Mouse (Mus musculus): ENCODE measurements around the gene Ptprn. TPM values are rescaled to one million over a fixed set of nuclear protein-coding genes. Genes with fewer than 3 reads are reported as not detected.
"Not testable (repeated sequence)": the region's sequence is repeated elsewhere in the genome, so short reads cannot be mapped to it uniquely, and the experiment has no call there.

Ptprn gene
- polyA plus RNA-seq, 1 experiment, result 6.2 TPM

DNA sequence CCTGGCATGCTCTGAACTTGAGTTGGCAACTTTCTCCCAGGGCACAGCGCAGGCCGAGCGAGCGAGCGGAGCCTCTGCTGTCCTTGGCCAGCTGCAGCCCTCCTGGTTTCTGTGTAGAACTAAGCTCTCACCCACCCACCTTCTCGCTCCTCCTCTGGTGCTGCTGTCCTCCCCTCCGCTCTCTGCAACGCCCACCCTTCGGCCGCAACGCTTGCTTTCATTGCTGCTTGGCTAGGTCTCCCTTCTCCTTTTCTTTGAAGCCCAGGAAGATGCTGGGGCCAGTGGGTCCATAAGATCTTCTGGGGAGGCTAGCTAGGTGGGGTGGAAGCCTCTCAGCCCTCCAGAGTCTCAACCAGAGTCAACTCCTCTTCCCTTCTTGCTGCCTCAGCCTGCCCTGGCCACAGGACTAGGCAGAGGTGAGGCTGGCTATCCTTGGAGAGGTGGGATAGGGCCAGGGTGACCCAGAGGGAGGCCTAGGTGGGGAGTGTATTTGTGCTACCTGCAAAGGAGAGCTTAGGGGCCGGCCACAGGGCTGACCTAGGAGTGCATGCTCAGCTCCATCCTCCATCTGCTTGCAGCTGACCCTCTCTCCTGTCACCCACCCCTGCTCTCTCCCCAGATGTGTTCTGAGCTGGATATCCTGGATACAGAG is 20.0 kb downstream of the Ptprn start:
- Histone ChIP-seq H3K4me1 (ENCODE audit: control insufficient read depth, insufficient read depth, insufficient read length, low read length) (0 out of 2 replicates have a peak, but pooled peaks cover 5% of the 10 kb centered on the region), H3K27ac (ENCODE audit: insufficient read depth, low read depth, low read length) (no peak overlapping the region), H3K4me3 (ENCODE audit: low read depth, low read length) (no peak overlapping the region), H3K27me3 (ENCODE audit: control insufficient read depth, insufficient read depth, low read length) (no peaks in the 10 kb centered on the region), H3K36me3 (ENCODE audit: control insufficient read depth, insufficient read depth, low read length) (peaks cover 25% of the 10 kb centered on the region)
- TF ChIP-seq POLR2A (IDR thresholded peaks at IDR 0.05; ENCODE audit: low read depth, low read length) (no peak), CTCF (IDR thresholded peaks at IDR 0.05; ENCODE audit: extremely low read depth, insufficient read length, insufficient replicate concordance, low read depth, low read length) (no peak)
- 93% methylated on average over 12 of the region's 12 CpGs for whole genome bisulfite sequencing

DNA sequence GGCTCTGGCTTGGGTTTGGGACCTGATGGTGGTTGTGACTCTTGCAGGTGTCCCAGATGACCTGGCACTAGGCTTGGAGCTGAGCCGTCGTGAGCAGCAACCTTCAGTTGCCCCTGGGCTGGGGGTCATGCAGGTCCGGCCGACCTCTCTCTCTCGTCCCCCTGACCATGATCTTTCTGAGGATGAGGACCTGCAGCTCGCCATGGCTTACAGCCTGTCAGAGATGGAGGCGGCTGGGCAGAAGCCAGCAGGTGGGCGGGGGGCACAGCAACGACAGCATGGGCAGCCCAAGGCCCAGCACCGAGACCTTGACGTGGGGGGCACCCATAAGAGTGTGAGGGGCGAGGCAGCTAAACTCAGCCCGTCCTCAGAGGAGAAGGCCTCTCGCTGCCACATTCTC is 20.9 kb downstream of the Ptprn start:
- Histone ChIP-seq H3K4me1 (ENCODE audit: control insufficient read depth, insufficient read depth, insufficient read length, low read length) (0 out of 2 replicates have a peak, but pooled peaks cover 2% of the 10 kb centered on the region), H3K27me3 (ENCODE audit: control insufficient read depth, insufficient read depth, low read length) (no peaks in the 10 kb centered on the region), H3K36me3 (ENCODE audit: control insufficient read depth, insufficient read depth, low read length) (peaks cover 25% of the 10 kb centered on the region), H3K4me3 (ENCODE audit: low read depth, low read length) (no peak overlapping the region), H3K27ac (ENCODE audit: insufficient read depth, low read depth, low read length) (no peak overlapping the region)
- no peak for TF ChIP-seq CTCF (IDR thresholded peaks at IDR 0.05; ENCODE audit: extremely low read depth, insufficient read length, insufficient replicate concordance, low read depth, low read length)
- TF ChIP-seq POLR2A (IDR thresholded peaks at IDR 0.05; ENCODE audit: low read depth, low read length), result no peak
- WGBS, result 95% methylated on average over 14 of the region's 14 CpGs

DNA sequence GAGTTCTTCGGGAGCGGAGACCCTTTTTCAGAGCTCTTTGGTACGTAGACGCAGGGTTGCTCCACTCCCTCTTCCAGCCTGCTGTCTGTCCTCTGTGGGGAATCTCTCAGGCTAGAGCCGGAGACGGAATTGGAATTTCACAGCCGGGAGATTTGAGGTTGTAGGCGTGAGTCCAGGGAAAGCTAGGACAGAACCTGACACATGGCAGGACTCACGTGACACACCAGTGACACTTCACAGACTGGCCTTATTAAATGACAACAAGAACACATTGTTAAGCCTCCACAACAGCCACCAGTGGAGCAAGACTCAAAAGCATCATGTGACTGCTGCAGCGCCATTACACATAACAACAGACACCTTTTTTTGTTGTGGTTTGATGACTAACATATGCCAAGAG is 24.7 kb downstream of the Ptprn start:
- Histone ChIP-seq H3K27me3 (ENCODE audit: control insufficient read depth, insufficient read depth, low read length) (no peaks in the 10 kb centered on the region), H3K4me1 (ENCODE audit: control insufficient read depth, insufficient read depth, insufficient read length, low read length) (peaks cover 5% of the 10 kb centered on the region; the same call in 1 of the 2 replicates), H3K4me3 (ENCODE audit: low read depth, low read length) (no peak overlapping the region), H3K36me3 (ENCODE audit: control insufficient read depth, insufficient read depth, low read length) (peaks cover 25% of the 10 kb centered on the region), H3K27ac (ENCODE audit: insufficient read depth, low read depth, low read length) (no peak overlapping the region)
- 90% methylated on average over 10 of the region's 10 CpGs for WGBS
- TF ChIP-seq CTCF (IDR thresholded peaks at IDR 0.05; ENCODE audit: extremely low read depth, insufficient read length, insufficient replicate concordance, low read depth, low read length), result no peak
- TF ChIP-seq POLR2A (IDR thresholded peaks at IDR 0.05; ENCODE audit: low read depth, low read length), result no peak

DNA sequence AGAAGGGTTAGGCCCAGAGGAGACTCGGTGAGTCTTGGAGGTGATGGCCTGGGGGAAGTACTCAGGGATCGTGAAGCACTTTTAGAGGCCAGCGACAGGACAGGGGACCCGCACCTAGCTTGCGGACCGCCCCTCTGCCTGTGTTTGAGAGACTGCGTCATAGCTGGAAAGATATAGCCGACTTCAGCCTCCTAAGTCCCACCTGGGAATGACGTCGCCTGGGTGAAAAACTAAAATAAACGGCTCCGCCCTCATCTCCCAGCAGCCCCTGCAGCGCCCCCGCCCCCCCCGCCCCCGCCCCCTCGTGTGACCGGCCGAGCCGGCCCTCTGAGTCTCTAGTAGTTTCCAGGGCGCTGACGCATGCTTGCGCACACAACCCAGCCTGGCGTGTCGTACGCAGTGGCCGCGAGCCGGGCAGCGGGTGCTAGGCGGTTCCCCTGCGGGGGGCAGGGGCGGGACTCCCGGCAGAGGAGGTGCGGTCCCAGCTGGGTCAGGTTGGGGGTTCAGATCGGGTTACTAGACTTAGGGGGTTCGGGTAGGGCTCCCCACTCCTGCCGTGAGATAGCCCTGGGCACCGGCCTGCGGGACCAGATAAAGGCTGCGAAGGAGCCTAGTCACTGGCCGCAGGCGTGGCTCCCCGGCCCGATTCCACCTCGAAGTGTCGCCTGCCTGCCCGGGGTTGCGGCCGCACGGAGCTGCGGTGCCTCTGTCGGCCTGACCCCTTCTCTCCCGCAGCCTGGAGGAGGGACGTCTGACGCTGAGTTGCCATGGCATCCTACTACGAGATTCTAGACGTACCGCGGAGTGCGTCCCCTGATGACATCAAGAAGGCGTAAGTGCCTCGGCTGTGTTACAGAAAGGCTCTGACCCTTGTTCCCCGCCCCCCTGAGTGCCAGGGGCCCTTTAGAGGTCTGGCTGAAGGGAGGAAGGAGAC is 27.9 kb downstream of the Ptprn start, which contains the start of gene Dnajb2:
Gene Dnajb2, plus strand, starts transcription at position 290 of the 934 bp plus-strand sequence.
- no peaks in the 10 kb centered on the region for H3K27me3 ChIP-seq (ENCODE audit: control insufficient read depth, insufficient read depth, low read length)
- peaks cover 8% of the 10 kb centered on the region; the same call in 1 of the 2 replicates for H3K4me1 ChIP-seq (ENCODE audit: control insufficient read depth, insufficient read depth, insufficient read length, low read length)
- H3K4me3 ChIP-seq (ENCODE audit: low read depth, low read length), result peak within 1 kb of the TSS; percentile 99
- WGBS, result under 1% methylated on average over 63 of the region's 64 CpGs
- peaks cover 17% of the 10 kb centered on the region for H3K36me3 ChIP-seq (ENCODE audit: control insufficient read depth, insufficient read depth, low read length)
- TF ChIP-seq POLR2A (IDR thresholded peaks at IDR 0.05; ENCODE audit: low read depth, low read length) (peak; percentile 72), CTCF (IDR thresholded peaks at IDR 0.05; ENCODE audit: extremely low read depth, insufficient read length, insufficient replicate concordance, low read depth, low read length) (no peak)
- peak within 1 kb of the TSS; percentile 91 for H3K27ac ChIP-seq (ENCODE audit: insufficient read depth, low read depth, low read length)

DNA sequence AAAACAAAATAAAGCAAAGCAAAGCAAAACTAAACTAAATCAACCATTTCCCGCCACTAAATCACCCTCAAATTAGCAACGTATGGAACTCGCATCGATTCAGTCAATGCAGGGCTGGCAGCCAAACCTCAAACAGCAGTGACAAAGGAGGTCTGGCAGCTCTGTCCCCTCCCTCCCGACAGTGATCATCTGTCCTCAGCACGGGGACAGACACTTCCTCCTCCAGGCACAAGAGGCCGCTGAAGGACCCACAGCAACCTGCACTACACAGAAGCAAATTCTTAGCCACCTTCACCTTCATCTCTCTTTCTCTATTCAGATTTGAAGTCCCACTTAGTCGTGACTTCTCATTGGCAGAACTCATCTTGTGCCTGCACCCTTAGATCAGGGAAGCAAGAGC is 29.7 kb downstream of the Ptprn start:
- H3K4me3 ChIP-seq (ENCODE audit: low read depth, low read length), result no peak overlapping the region
- no peak for TF ChIP-seq POLR2A (IDR thresholded peaks at IDR 0.05; ENCODE audit: low read depth, low read length)
- TF ChIP-seq CTCF (IDR thresholded peaks at IDR 0.05; ENCODE audit: extremely low read depth, insufficient read length, insufficient replicate concordance, low read depth, low read length), result peak; percentile 65; the same call in 1 of the 2 replicates
- H3K27ac ChIP-seq (ENCODE audit: insufficient read depth, low read depth, low read length), result no peak overlapping the region
- peaks cover 8% of the 10 kb centered on the region; the same call in 1 of the 2 replicates for H3K4me1 ChIP-seq (ENCODE audit: control insufficient read depth, insufficient read depth, insufficient read length, low read length)
- WGBS, result under 1% methylated on average over 8 of the region's 8 CpGs
- peaks cover 4% of the 10 kb centered on the region for H3K36me3 ChIP-seq (ENCODE audit: control insufficient read depth, insufficient read depth, low read length)
- H3K27me3 ChIP-seq (ENCODE audit: control insufficient read depth, insufficient read depth, low read length), result no peaks in the 10 kb centered on the region

DNA sequence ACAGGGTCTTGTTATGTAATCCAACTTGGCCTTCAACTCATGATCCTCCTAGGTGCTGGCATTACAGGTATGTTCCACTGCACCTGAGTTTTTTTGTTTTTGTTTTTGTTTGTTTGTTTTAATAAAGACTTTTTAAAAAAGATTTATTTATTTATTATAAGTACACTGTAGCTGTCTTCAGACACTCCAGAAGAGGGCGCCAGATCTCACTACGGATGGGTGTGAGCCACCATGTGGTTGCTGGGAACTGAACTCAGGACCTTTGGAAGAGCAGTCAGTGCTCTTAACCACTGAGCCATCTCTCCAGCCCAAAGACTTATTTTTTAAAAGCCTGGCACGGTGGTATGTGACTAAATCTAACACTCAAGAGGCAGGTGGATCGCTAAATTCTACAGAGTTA is 31.8 kb downstream of the Ptprn start:
- H3K27me3 ChIP-seq (ENCODE audit: control insufficient read depth, insufficient read depth, low read length); H3K27ac ChIP-seq (ENCODE audit: insufficient read depth, low read depth, low read length); H3K4me3 ChIP-seq (ENCODE audit: low read depth, low read length); H3K36me3 ChIP-seq (ENCODE audit: control insufficient read depth, insufficient read depth, low read length); H3K4me1 ChIP-seq (ENCODE audit: control insufficient read depth, insufficient read depth, insufficient read length, low read length): not testable (repeated sequence)
- WGBS, result 79% methylated on average over 4 of the region's 4 CpGs

DNA sequence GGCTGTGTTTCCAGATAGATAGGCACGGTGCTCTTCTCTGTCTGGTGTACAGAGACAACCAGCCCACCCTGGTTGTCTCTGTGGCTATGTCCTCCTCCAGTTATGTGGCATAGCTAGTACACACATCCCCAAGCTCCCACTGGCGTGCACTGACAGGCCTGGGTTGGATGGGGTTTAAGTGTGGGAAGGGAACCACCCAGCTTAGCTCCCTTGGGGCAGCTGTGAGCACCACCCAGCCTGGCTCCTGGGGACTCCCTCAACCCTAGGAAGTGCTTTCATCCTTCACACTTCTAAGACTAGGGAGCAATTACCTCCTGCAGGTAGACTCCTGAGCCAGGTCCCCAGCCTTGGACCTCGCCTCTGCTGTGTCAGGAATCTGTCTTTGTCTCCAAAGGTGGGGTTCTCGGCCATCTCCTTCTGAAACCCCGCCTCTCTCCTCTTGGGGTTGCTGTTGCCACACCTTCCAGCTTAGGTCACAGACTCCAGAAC is 32.6 kb downstream of the Ptprn start, which contains the start of gene A630095N17Rik:
Gene A630095N17Rik, minus strand, starts transcription at position 439 of the 489 bp plus-strand sequence.
- peaks cover 5% of the 10 kb centered on the region; the same call in 1 of the 2 replicates for H3K4me1 ChIP-seq (ENCODE audit: control insufficient read depth, insufficient read depth, insufficient read length, low read length)
- H3K27ac ChIP-seq (ENCODE audit: insufficient read depth, low read depth, low read length), result no peak within 1 kb of the TSS
- TF ChIP-seq CTCF (IDR thresholded peaks at IDR 0.05; ENCODE audit: extremely low read depth, insufficient read length, insufficient replicate concordance, low read depth, low read length), result no peak
- TF ChIP-seq POLR2A (IDR thresholded peaks at IDR 0.05; ENCODE audit: low read depth, low read length), result no peak
- no peaks in the 10 kb centered on the region for H3K27me3 ChIP-seq (ENCODE audit: control insufficient read depth, insufficient read depth, low read length)
- no peaks in the 10 kb centered on the region for H3K36me3 ChIP-seq (ENCODE audit: control insufficient read depth, insufficient read depth, low read length)
- H3K4me3 ChIP-seq (ENCODE audit: low read depth, low read length), result no peak within 1 kb of the TSS
- 62% methylated on average over 5 of the region's 5 CpGs for WGBS
